Mouse (Mus musculus): Measurements from ENCODE around the gene C9. TPM values are rescaled to one million over a fixed set of nuclear protein-coding genes. Genes with fewer than 3 reads are reported as not detected.

C9 gene
- not detected for polyA plus RNA-seq (2015; fragmentation: Illumina TruSeq; extraction: RNeasy Lipid Tissue Mini Kit (QIAGEN cat#74804); ENCODE audit: insufficient read depth, low replicate concordance)

DNA sequence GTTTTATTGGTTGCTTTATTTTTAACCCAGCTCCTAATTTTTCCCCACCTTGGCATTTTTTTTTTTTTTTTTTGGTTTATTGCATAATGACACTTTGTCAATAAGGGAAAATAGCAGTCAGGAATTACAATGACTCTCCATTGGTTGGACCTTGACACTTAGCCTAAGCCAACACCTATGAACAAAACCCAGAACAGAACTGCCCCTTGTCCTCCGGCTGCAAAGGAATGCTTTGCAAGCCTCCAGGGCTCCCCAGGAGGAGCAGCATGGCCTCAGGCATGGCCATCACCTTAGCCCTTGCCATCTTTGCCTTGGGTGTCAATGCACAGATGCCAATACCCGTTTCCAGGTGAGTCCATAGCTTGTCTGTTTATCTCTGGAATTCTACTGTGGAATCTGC lies at the start of gene C9:
C9 (plus strand) TSS at position 193 of the 400 bp plus-strand sequence.

DNA sequence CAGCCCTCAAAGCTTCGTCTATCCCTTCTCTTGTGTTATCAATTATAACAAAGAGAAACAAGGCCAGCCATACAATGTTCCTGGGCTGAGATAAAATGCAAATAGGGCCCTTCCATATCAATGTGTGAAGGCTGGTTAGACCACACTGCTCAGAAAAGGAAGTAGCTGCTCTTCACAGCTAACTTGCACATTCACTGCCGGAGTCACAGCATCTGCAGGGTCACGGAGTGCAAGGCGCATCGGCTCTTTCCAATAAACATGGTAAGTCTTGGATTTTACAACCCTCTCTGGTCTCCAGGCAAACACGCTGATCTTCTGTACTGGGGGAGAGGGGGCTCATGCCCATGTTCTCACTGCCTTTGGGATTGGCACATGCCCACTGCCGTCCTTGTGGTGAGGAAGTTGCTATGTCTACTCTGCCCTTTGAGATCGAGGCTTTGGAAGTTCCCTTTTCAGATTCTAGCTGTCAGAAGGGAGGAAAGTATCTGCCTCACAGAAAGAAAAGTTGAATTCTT lies 77.6 kb downstream of the C9 start, which contains the start of gene Fyb:
Fyb (plus strand) TSS at position 201 of the 515 bp plus-strand sequence.

Other genes with a start within 250 kb of the C9 start
- gene Dab2, start 145.5 kb upstream of the C9 start, polyA plus RNA-seq (2015; fragmentation: Illumina TruSeq; extraction: RNeasy Lipid Tissue Mini Kit (QIAGEN cat#74804); ENCODE audit: insufficient read depth, low replicate concordance), result 13.6 TPM
- 352 TPM for gene Fyb, start 77.5 kb downstream of the C9 start, polyA plus RNA-seq (2015; fragmentation: Illumina TruSeq; extraction: RNeasy Lipid Tissue Mini Kit (QIAGEN cat#74804); ENCODE audit: insufficient read depth, low replicate concordance)